Mouse (Mus musculus) forebrain, embryonic 12.5 days (tissue): ENCODE measurements at regions not wholly inside any gene's neighbourhood (a gene's known extent, or its start where the extent isn't known, plus 50 kb on each side); places are given as distances from the start of the nearest gene placed in this dataset.
A peak's percentile ranks its signal among the peaks of the same experiment; 100 is the strongest.
"Not testable (repeated sequence)": the region's sequence is repeated elsewhere in the genome, so short reads cannot be mapped to it uniquely, and the experiment has no call there.

Source experiments
- ATAC-seq: fragments of 200-750 bp; cut with Nextera tagmentation; 2 replicates; pipeline ENCODE4 v1.8.0; 2017; ENCODE audit warnings: moderate TSS enrichment; ENCODE audit not compliant: low FRiP score
- H3K27ac ChIP-seq: fragments of 300-500 bp; sonication (generic); 2 replicates; pipeline ENCODE4 v1.5.1; 2016; ENCODE audit warnings: mild to moderate bottlenecking
- H3K27me3 ChIP-seq: fragments of 300-500 bp; sonication (generic); 2 replicates; pipeline ENCODE4 v1.6.1; 2016; ENCODE audit warnings: mild to moderate bottlenecking
- H3K36me3 ChIP-seq: fragments of 300-500 bp; sonication (generic); replicated peaks from 2 replicates; pipeline ENCODE4 v1.6.1; 2016; ENCODE audit warnings: mild to moderate bottlenecking
- H3K4me1 ChIP-seq: fragments of 300-500 bp; sonication (generic); 2 replicates; pipeline ENCODE4 v1.6.1; 2016
- H3K4me2 ChIP-seq: fragments of 300-500 bp; sonication (generic); 2 replicates; pipeline ENCODE4 v1.6.1; 2016; ENCODE audit warnings: mild to moderate bottlenecking, moderate library complexity
- H3K4me3 ChIP-seq: fragments of 300-500 bp; sonication (generic); replicated peaks from 2 replicates; pipeline ENCODE4 v1.5.1; 2016; ENCODE audit warnings: mild to moderate bottlenecking
- H3K9ac ChIP-seq: fragments of 300-500 bp; sonication (generic); 2 replicates; pipeline ENCODE4 v1.6.1; 2016; ENCODE audit warnings: mild to moderate bottlenecking
- H3K9me3 ChIP-seq: fragments of 300-500 bp; sonication (generic); 2 replicates; pipeline ENCODE4 v1.6.1; 2016
- WGBS: fragments of 180-500 bp; shearing (Covaris S2); methylation state at CpG from one replicate; pipeline ENCODE4 v1.1.7; 2016; 5-methylcytosine and 5-hydroxymethylcytosine counted together

DNA sequence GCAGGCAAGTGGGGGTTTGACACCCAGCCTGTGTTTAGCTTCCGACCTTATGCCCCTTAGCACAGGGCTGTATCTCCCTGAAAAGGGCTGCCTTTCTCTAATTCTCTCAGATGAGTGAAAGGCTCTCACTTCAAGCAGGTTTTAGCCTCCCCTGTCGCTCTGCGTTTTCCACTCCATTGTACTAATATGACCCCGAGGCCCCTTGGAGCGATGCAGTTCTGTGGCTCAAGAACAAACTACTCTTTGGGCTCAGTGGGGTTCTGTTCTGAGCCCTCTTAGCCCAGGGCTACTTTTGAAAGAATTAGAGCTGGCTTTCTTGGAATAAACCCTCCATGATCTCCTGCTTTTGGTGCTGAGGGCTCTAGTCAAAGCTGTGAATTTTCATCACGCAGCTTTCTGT is 53.4 kb upstream of the Castor2 start:
- ATAC-seq: no peak
- peaks cover 7% of the 10 kb centered on the region; the same call in 1 of the 2 replicates for H3K9me3 ChIP-seq
- H3K9ac ChIP-seq: no peak overlapping the region
- peaks cover 4% of the 10 kb centered on the region for H3K4me1 ChIP-seq
- no peak overlapping the region for H3K4me2 ChIP-seq
- no peak overlapping the region for H3K27ac ChIP-seq
- no peak overlapping the region for H3K4me3 ChIP-seq
- 13% methylated on average over 6 of the region's 6 CpGs for WGBS
- H3K27me3 ChIP-seq: no peaks in the 10 kb centered on the region
- H3K36me3 ChIP-seq: no peaks in the 10 kb centered on the region

DNA sequence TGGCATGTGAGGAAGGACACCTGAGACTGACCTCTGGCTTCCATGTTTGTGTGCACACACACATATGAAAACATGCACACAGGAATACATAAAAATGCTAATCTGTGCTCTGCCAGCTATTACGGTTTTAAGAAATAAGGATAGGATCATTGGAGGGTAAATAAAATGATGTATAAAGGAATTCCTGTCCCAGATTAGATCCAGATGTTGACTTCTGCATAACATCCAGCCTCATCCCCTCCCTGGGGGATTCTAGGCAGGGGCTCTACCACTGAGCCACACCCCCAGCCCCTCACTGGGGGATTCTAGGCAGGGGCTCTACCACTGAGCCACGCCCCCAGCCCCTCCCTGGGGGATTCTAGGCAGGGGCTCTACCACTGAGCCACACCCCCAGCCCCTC is 56.6 kb upstream of the Castor2 start:
- H3K27ac ChIP-seq, H3K4me3 ChIP-seq, H3K4me2 ChIP-seq, ATAC-seq, H3K36me3 ChIP-seq, H3K27me3 ChIP-seq, H3K9me3 ChIP-seq, H3K9ac ChIP-seq, H3K4me1 ChIP-seq: not testable (repeated sequence)
- WGBS: 85% methylated on average over 2 of the region's 2 CpGs

DNA sequence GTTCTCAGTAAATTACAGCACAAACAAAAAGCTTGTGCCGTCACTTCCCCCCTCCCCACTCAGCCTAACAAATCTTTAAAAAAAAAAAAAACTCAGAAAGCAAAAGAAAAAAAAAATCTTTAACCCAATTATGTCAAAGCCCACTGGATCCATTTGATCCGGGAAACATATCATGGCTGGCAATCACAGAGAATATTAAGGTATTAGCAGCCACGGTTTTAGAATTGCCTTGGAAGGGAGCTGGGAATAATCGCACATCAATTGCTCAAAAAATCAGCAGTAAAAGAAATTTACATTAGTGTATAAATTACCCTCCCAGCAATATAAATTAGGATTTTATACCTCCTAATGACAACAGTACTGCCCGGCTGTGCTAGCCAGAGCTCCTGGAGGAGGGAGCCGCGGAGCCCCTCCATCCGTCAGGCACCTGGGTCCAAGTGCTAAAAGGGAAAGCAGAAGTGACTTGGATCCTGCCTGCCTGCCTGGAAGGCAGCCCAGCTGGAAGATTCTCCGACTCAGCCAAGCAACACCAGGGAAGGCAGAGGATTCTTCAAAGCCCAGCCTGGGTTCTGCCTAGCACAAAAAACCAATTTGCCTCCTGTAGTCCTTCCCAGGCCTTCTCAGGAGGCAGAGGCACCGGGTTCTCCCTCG is 72.1 kb upstream of the Castor2 start:
- Histone ChIP-seq H3K27me3 (no peaks in the 10 kb centered on the region), H3K36me3 (no peaks in the 10 kb centered on the region), H3K9me3 (no peaks in the 10 kb centered on the region), H3K4me3 (no peak overlapping the region), H3K4me1 (peaks cover 6% of the 10 kb centered on the region; the same call in 1 of the 2 replicates), H3K4me2 (no peak overlapping the region), H3K27ac (peak overlapping the region; percentile 67), H3K9ac (0 out of 2 replicates have a peak overlapping the region, but pooled peaks have one; percentile 12)
- WGBS: 47% methylated on average over 11 of the region's 11 CpGs
- ATAC-seq: no peak

DNA sequence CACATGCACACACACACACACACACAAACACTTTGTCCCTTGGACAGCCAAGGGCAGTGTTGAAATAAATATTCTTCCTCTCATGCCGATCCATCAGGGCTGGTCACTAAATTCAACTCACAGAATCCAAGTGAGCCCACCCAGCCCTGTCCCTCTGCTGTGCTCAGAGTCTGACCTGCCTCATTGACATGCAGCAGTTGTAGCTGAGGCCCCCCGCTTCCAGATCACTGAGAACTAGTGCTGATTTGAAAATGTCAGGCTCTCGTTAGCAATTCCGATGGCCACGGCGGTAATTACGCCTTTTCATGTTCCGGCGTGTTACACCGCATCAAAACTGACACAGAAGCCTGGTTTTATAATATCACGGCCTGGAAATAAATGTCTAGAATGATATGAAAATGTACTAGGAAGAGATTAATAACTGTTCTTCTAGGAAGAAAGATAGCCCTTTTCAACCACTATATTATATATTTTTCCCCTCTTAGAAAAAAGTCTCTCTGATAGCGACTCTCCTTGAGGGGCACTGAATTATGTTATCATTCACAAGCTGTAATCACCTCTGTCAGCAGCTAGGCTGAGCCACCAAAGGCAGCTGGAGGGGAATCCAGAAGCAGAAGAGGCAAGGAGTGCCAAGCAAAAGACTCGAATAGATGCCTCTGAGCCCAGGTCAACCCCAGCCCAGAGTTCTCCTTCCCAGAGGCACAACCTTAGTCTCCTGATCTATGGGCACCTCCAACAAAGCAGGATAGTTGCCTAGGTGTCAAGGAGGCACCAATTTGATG is 79.7 kb upstream of the Castor2 start:
- 35% methylated on average over 13 of the region's 13 CpGs for WGBS

DNA sequence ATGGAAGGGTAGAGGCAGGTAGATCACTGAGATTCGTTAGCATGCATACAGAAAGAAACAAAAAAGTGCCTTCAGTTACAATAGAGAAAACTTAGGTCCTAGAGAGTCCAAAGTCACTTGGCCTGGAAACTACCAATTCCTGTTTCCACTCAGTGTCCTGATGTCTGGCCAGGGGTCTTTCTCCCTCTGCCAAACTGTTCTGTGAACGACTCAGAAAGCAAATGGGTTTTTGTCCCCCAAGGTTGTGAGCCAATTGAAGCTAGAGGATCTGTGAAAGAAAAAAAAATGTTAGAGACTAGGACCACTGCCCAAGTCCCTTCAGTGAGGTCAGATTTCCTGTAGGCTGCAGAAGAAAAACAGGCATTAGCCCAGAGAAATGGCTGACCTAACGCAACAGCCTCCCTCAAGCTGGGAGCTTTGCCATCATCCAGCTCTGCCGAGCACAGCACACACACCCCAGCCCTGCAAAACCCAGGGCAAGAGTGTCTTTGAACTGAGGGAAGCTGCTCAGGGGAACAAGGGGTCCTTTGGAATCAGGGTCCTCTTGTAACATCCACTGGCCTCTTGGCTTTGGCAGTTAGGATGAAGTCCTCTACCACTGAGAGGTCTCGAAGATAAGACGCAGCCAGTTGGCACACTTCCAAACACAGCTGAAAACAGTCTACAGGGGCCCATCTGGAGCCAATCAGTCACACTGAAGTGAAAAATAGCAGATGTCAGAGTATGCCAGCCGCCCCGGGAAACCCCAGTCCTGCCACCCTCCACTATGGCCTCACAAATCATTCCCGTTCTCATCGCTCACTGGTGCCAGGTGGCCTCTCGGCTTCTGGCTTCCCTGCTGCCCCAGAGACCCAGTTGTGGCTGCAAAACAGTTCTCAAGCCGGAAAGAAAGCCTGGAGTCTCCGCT is 85.0 kb upstream of the Castor2 start:
- peak; percentile 33; the same call in 1 of the 2 replicates for ATAC-seq
- Histone ChIP-seq H3K4me2 (no peak overlapping the region), H3K27ac (peak overlapping the region; percentile 73), H3K9ac (0 out of 2 replicates have a peak overlapping the region, but pooled peaks have one; percentile 7), H3K9me3 (no peaks in the 10 kb centered on the region), H3K36me3 (no peaks in the 10 kb centered on the region), H3K27me3 (peaks cover 5% of the 10 kb centered on the region; the same call in 1 of the 2 replicates), H3K4me3 (no peak overlapping the region), H3K4me1 (peaks cover 23% of the 10 kb centered on the region)
- 46% methylated on average over 13 of the region's 13 CpGs for WGBS

More for the DNA sequence above, 79.7 kb upstream of the Castor2 start:
- no peaks in the 10 kb centered on the region for H3K36me3 ChIP-seq
- H3K4me3 ChIP-seq: no peak overlapping the region
- H3K9me3 ChIP-seq: no peaks in the 10 kb centered on the region
- H3K27me3 ChIP-seq: no peaks in the 10 kb centered on the region
- H3K4me2 ChIP-seq: peak overlapping the region; percentile 13; the same call in 1 of the 2 replicates
- ATAC-seq: peak; percentile 81
- peak overlapping the region; percentile 82 for H3K27ac ChIP-seq
- peaks cover 17% of the 10 kb centered on the region for H3K4me1 ChIP-seq
- H3K9ac ChIP-seq: no peak overlapping the region

DNA sequence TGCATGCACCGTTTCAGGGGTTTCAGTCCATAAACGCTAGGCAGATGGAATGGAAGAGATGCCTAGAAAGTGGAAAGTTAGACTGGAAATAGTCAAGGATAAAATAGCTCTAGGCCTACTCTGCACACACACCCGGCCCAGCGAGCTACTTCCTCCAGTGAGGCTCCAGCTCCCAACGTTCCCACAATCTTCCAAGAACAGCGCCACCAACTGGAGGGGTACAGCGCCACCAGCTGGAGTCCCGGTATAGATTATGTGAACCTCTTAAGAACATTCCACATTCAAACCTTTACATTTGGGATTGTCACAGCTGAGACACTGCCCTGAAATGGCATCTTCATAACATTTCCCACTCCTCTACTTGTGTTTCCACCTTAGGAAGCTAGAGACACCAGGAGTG is 86.3 kb upstream of the Castor2 start:
- no peaks in the 10 kb centered on the region for H3K36me3 ChIP-seq
- no peak overlapping the region for H3K27ac ChIP-seq
- no peak overlapping the region for H3K4me3 ChIP-seq
- no peak overlapping the region for H3K9ac ChIP-seq
- no peak overlapping the region for H3K4me2 ChIP-seq
- WGBS: 87% methylated on average over 8 of the region's 8 CpGs
- peaks cover 11% of the 10 kb centered on the region for H3K27me3 ChIP-seq
- no peaks in the 10 kb centered on the region for H3K9me3 ChIP-seq
- peaks cover 19% of the 10 kb centered on the region for H3K4me1 ChIP-seq
- ATAC-seq: no peak

DNA sequence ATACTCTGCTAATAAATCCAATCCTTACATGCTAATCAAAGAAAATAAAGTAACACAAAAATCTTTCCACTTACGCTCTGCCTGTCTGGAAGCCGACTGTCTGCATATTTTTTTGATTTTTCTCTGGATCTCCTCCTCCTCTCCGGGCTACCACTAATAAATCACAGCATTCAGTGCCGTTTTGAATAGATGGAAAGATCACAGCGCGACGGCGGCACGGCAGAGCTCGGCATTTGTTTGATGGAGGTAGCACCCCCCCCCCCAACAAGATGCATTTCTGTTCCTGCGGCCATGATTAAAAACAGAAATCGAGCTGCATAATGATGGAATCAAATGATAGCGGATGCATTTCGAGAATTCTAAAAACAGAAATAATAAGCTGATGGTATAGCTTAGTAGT is 89.7 kb upstream of the Castor2 start:
- H3K36me3 ChIP-seq: no peaks in the 10 kb centered on the region
- no peak overlapping the region for H3K27ac ChIP-seq
- no peak overlapping the region for H3K9ac ChIP-seq
- H3K4me1 ChIP-seq: peaks cover 28% of the 10 kb centered on the region
- H3K9me3 ChIP-seq: no peaks in the 10 kb centered on the region
- no peak overlapping the region for H3K4me2 ChIP-seq
- ATAC-seq: no peak
- peaks cover 17% of the 10 kb centered on the region for H3K27me3 ChIP-seq
- H3K4me3 ChIP-seq: no peak overlapping the region
- 82% methylated on average over 14 of the region's 14 CpGs for WGBS

DNA sequence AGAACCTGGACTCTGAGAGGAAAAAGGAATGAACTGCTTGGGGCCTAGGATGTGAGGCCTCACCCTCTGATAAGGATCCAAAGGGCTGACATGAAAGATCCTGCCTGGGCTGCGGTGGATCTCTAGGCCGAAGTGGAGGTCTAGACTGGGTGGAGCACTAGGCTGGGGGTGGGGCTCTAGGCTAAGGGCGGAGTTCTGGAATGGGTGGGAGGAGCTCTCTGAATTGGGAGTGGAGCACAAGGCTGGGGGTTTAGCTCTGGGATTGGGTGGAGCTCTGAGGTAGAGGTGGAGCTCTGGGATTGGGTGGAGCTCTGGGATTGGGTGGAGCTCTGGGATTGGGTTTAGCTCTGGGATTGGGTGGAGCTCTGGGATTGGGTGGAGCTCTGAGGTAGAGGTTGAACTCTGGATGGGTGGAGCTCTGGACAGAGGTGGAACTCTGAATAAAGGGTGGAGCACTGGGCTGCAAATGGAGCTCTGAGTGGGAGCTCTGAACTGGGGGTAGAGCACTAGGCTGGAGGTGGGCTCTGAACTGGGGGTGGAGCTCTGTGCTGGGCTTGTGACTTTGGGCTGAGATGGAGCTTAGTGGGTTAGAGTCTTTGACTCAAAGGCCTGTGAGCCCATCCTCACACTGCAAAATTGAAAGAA is 92.3 kb upstream of the Castor2 start:
- H3K27ac ChIP-seq: 0 out of 2 replicates have a peak overlapping the region, but pooled peaks have one; percentile 44
- H3K27me3 ChIP-seq: peaks cover 17% of the 10 kb centered on the region

DNA sequence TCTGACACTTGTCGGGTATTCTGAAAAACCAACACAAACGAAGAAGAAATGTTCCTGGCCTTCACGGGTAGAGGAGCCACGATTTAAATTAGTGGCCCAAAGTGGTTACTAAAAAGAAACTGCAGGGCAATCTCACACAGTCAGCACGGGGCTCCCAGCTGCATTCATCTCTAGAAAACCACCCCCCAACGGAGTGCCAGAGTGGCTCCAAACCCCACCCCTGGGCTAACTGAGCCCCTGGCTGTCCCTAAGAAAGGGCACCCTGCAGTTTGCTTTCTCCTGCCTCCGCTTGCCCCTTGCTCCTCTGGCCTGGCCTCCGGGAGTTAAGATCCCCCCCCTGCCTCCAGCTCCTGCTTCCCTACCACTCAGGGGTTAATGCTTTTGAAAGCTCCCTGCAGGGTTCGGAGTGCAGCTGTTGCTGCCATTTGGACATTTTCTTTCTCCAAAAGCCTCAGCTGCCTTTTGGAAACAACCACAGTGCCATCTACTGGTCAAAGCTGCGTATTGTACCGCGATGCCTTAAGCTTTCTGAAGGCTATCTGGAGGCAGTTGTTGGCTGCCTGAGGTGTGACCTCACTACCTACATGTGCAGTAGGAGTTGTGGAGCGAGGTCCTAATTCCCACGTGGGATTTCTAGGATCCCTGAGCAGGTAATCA is 92.9 kb upstream of the Castor2 start:
- H3K9me3 ChIP-seq: no peaks in the 10 kb centered on the region
- peak overlapping the region; percentile 42 for H3K4me2 ChIP-seq
- peak; percentile 86 for ATAC-seq
- H3K4me1 ChIP-seq: peaks cover 15% of the 10 kb centered on the region
- no peak overlapping the region for H3K9ac ChIP-seq
- H3K4me3 ChIP-seq: no peak overlapping the region
- WGBS: under 1% methylated on average over 14 of the region's 14 CpGs
- H3K27ac ChIP-seq: peak overlapping the region; percentile 71
- peaks cover 15% of the 10 kb centered on the region for H3K27me3 ChIP-seq
- no peaks in the 10 kb centered on the region for H3K36me3 ChIP-seq

More for the DNA sequence above, 92.3 kb upstream of the Castor2 start:
- H3K36me3 ChIP-seq: no peaks in the 10 kb centered on the region
- WGBS: 28% methylated on average over 3 of the region's 3 CpGs
- no peak overlapping the region for H3K9ac ChIP-seq
- no peaks in the 10 kb centered on the region for H3K9me3 ChIP-seq
- H3K4me3 ChIP-seq: no peak overlapping the region
- ATAC-seq: peak; percentile 82
- peaks cover 15% of the 10 kb centered on the region for H3K4me1 ChIP-seq
- no peak overlapping the region for H3K4me2 ChIP-seq

DNA sequence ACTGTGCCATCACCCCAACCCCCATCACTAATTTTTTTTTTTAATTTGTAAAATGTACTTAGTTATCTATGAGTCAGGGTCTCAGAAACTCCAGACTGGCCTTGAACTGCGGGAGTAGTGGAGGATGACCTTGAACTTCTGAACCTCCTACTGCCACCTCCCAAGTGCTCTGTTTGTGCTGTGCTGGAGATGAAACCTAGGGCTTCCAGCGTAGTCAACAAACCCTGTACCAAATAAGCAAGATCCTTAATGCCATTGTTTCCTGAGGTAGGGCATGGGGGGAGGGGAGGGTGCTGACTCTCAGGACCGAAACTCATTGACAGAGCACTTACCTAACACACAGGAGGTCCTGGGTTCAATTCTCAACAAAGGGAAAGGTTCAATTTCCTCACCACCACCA is 93.5 kb upstream of the Castor2 start:
- 24% methylated on average over 3 of the region's 3 CpGs for WGBS
- no peaks in the 10 kb centered on the region for H3K9me3 ChIP-seq
- peak overlapping the region; percentile 42; the same call in 1 of the 2 replicates for H3K4me2 ChIP-seq
- H3K4me3 ChIP-seq: no peak overlapping the region
- peak overlapping the region; percentile 71 for H3K27ac ChIP-seq
- no peak overlapping the region for H3K9ac ChIP-seq
- no peaks in the 10 kb centered on the region for H3K36me3 ChIP-seq
- H3K4me1 ChIP-seq: peaks cover 15% of the 10 kb centered on the region
- no peak for ATAC-seq
- peaks cover 12% of the 10 kb centered on the region; the same call in 1 of the 2 replicates for H3K27me3 ChIP-seq

DNA sequence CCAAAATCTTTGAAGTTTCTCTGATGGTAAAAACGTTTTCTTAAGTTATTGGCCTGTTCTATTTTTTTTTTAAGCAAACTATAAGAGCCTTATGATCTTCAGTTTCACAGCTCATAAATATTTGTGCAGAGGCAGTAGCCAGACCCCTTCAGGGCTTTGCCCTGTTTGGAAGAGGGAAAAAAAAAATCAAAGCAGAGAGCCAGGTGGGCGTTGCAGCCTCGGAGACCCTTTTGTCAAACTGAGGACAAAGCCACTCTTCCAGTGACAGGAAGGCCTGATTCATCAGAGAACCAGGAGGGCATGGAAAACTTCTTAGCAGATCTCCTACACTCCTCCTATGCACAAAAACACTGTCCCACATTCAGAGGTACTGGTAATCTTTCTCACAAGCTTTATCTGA is 99.4 kb upstream of the Castor2 start:
- ATAC-seq: no peak
- H3K4me1 ChIP-seq: peaks cover 17% of the 10 kb centered on the region
- H3K36me3 ChIP-seq: no peaks in the 10 kb centered on the region
- H3K27me3 ChIP-seq: 0 out of 2 replicates have a peak, but pooled peaks cover 4% of the 10 kb centered on the region
- no peak overlapping the region for H3K4me2 ChIP-seq
- H3K9ac ChIP-seq: no peak overlapping the region
- H3K9me3 ChIP-seq: no peaks in the 10 kb centered on the region
- H3K4me3 ChIP-seq: no peak overlapping the region
- H3K27ac ChIP-seq: peak overlapping the region; percentile 77
- WGBS: 4% methylated on average over 3 of the region's 3 CpGs
